Mouse (Mus musculus) heart, embryonic 10.5 days (tissue): Measurements from ENCODE around the gene Mrps26. TPM values are rescaled to one million over a fixed set of nuclear protein-coding genes. Genes with fewer than 3 reads are reported as not detected.
"Not testable (repeated sequence)": the region's sequence is repeated elsewhere in the genome, so short reads cannot be mapped to it uniquely, and the experiment has no call there.

Experiments
- DNase-seq: peaks from one replicate; pipeline ENCODE4 v3.0.0-alpha.2; 2017; ENCODE audit warnings: low spot score
- H3K27ac ChIP-seq: fragments of 300-500 bp; sonication (generic); 2 replicates; pipeline ENCODE4 v1.5.1; 2016; ENCODE audit warnings: mild to moderate bottlenecking
- H3K27me3 ChIP-seq: fragments of 300-500 bp; sonication (generic); 2 replicates; pipeline ENCODE4 v1.6.1; 2016; ENCODE audit warnings: mild to moderate bottlenecking; ENCODE audit not compliant: poor library complexity, insufficient read depth, severe bottlenecking
- H3K36me3 ChIP-seq: fragments of 300-500 bp; sonication (generic); 2 replicates; pipeline ENCODE4 v1.6.1; 2016; ENCODE audit warnings: mild to moderate bottlenecking, moderate library complexity
- H3K4me1 ChIP-seq: fragments of 300-500 bp; sonication (generic); 2 replicates; pipeline ENCODE4 v1.6.1; 2016; ENCODE audit warnings: mild to moderate bottlenecking
- H3K4me3 ChIP-seq: fragments of 300-500 bp; sonication (generic); 2 replicates; pipeline ENCODE4 v1.5.1; 2016; ENCODE audit warnings: mild to moderate bottlenecking, moderate library complexity
- H3K9me3 ChIP-seq: fragments of 300-500 bp; sonication (generic); 2 replicates; pipeline ENCODE4 v1.6.1; 2016; ENCODE audit warnings: mild to moderate bottlenecking, moderate library complexity
- WGBS: fragments of 180-500 bp; shearing (Covaris S2); methylation state at CpG from one replicate; pipeline ENCODE4 v1.1.7; 2016; 5-methylcytosine and 5-hydroxymethylcytosine counted together
- polyA plus RNA-seq: library from polyadenylated mRNA; unstranded; fragments of >200 nt; fragmentation: Nextera tagmentation; extraction: Ambion mirVana; gene quantifications from 2 replicates; pipeline ENCODE4 v1.2.1, GENCODE M21; 2016

The Mrps26 gene
- polyA plus RNA-seq = 91.5 and 105 TPM in 2 replicates

- H3K27ac ChIP-seq = peak within 1 kb of the TSS; percentile 87
- WGBS = under 1% methylated on average over 61 of the region's 61 CpGs
- H3K9me3 ChIP-seq = no peaks in the 10 kb centered on the region
- H3K27me3 ChIP-seq = no peaks in the 10 kb centered on the region
- peaks cover 23% of the 10 kb centered on the region for H3K36me3 ChIP-seq
- DNase-seq = peak; percentile 98
- peaks cover 18% of the 10 kb centered on the region for H3K4me1 ChIP-seq
- peak within 1 kb of the TSS; percentile 84 for H3K4me3 ChIP-seq
Measured at GRCm38 (mm10) chr2:130563212-130564055, at the start of gene Mrps26. TSS of gene Mrps26 (plus strand) at chr2:130563742.

GRCm38 (mm10) chr2:130513907-130514306 is 49.6 kb upstream of the Mrps26 start:
- H3K9me3 ChIP-seq = no peaks in the 10 kb centered on the region
- no peak for DNase-seq
- H3K4me3 ChIP-seq = no peak overlapping the region
- 90% methylated on average over 8 of the region's 8 CpGs for whole genome bisulfite sequencing
- no peak overlapping the region for H3K27ac ChIP-seq
- no peaks in the 10 kb centered on the region for H3K4me1 ChIP-seq
- peaks cover 40% of the 10 kb centered on the region for H3K36me3 ChIP-seq
- no peaks in the 10 kb centered on the region for H3K27me3 ChIP-seq

GRCm38 (mm10) chr2:130515791-130516190 is 47.8 kb upstream of the Mrps26 start:
- no peaks in the 10 kb centered on the region for H3K27me3 ChIP-seq
- DNase-seq = no peak
- peaks cover 44% of the 10 kb centered on the region for H3K36me3 ChIP-seq
- no peak overlapping the region for H3K27ac ChIP-seq
- 77% methylated on average over 5 of the region's 5 CpGs for WGBS
- H3K4me1 ChIP-seq = no peaks in the 10 kb centered on the region
- H3K4me3 ChIP-seq = no peak overlapping the region
- H3K9me3 ChIP-seq = no peaks in the 10 kb centered on the region

DNA sequence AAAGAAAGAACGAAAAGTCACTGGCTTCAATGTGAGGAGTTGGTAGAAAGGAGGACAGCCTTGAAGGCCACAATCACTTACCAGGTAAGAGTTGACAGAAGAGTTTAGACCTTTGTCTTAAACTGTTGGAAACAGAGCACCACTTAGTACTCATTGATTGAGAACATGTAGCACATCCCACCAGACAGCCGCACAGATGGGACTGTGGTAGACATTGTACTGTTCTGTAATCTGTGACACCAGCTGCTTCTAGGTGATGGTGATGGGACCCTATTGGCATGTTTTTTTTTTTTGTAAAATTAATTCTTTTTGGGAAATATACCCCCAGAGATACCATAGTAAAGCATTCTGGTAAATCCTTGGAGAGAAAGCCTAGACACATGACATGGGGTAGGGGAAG is 41.6 kb upstream of the Mrps26 start:
- no peak for DNase-seq
- Histone ChIP-seq H3K27me3 (no peaks in the 10 kb centered on the region), H3K4me1 (no peaks in the 10 kb centered on the region), H3K9me3 (no peaks in the 10 kb centered on the region), H3K4me3 (no peak overlapping the region), H3K27ac (no peak overlapping the region), H3K36me3 (peaks cover 71% of the 10 kb centered on the region)
- WGBS = 93% methylated on average over 2 of the region's 2 CpGs

DNA sequence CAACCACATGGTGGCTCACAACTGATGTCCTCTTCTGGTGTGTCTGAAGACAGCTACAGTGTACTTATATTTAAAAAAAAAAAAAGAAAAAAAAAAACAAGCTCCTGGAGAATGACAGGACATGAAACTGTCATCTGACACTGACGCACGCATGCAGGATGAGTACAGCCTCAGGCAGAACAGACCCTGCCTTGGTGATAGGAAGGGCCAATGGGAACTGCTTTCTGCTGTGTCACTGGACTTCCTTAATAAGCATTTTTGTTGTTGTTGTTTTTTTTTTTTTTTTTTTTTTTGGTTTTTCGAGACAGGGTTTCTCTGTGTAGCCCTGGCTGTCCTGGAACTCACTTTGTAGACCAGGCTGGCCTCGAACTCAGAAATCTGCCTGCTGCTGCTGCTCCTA is 38.1 kb upstream of the Mrps26 start:
- H3K27me3 ChIP-seq, H3K9me3 ChIP-seq, H3K4me1 ChIP-seq, H3K27ac ChIP-seq, DNase-seq, H3K4me3 ChIP-seq: not testable (repeated sequence)
- H3K36me3 ChIP-seq = peaks cover 58% of the 10 kb centered on the region
- WGBS = 94% methylated on average over 3 of the region's 4 CpGs

GRCm38 (mm10) chr2:130528457-130528856 is 35.1 kb upstream of the Mrps26 start:
- Histone ChIP-seq H3K4me1 (no peaks in the 10 kb centered on the region; the same call in 1 of the 2 replicates), H3K4me3 (no peak overlapping the region), H3K9me3 (no peaks in the 10 kb centered on the region), H3K36me3 (peaks cover 42% of the 10 kb centered on the region), H3K27me3 (no peaks in the 10 kb centered on the region), H3K27ac (no peak overlapping the region)
- DNase-seq = no peak
- WGBS = 83% methylated on average over 6 of the region's 6 CpGs

GRCm38 (mm10) chr2:130529290-130529689 is 34.3 kb upstream of the Mrps26 start:
- Histone ChIP-seq H3K27me3 (no peaks in the 10 kb centered on the region), H3K4me3 (no peak overlapping the region), H3K9me3 (no peaks in the 10 kb centered on the region), H3K4me1 (peaks cover 6% of the 10 kb centered on the region), H3K27ac (no peak overlapping the region), H3K36me3 (peaks cover 45% of the 10 kb centered on the region)
- 80% methylated on average over 2 of the region's 2 CpGs for WGBS
- DNase-seq = no peak

DNA sequence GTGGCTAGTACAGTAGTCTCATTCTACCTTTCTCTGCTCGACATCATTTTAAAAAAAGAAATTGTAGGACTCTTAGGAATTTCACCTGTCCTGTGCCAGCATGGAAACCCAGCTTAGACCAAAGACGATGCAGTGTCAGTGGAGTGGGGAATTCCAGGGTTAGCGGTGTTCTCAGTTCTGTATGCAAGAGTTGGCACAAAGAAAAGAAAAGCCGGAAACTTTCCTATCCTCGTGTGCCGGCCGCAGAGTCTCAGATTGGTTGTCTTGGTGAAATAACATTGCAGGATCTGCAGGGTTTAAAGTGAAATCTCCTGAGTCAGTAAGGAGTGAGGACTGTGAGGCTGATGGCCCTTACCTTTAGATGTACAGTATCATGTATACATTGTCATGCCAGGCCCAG is 33.6 kb upstream of the Mrps26 start:
- H3K27ac ChIP-seq = no peak overlapping the region
- no peak for DNase-seq
- no peaks in the 10 kb centered on the region for H3K9me3 ChIP-seq
- H3K27me3 ChIP-seq = no peaks in the 10 kb centered on the region
- peaks cover 45% of the 10 kb centered on the region for H3K36me3 ChIP-seq
- H3K4me3 ChIP-seq = no peak overlapping the region
- peaks cover 6% of the 10 kb centered on the region for H3K4me1 ChIP-seq
- 90% methylated on average over 7 of the region's 7 CpGs for WGBS

DNA sequence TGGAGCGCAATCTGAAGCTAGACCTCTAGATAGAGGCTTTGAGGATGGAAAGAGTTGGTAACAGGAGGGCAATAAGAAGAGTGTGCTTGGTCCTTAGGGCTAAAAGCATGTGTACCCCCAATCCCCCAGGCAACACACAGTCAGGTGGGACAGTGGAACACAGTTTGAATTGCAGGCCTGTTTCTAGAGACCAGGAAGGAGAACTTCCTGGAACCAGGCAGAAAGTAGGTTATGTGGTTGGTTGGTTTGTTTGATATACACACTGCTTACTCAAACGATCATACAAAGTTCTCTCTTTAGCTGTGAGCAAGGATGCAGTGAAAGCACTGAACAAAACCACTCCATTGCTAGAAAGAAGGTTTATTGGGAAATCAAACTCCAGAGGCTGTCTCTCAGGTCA is 31.3 kb upstream of the Mrps26 start:
- peaks cover 55% of the 10 kb centered on the region for H3K36me3 ChIP-seq
- peaks cover 6% of the 10 kb centered on the region for H3K4me1 ChIP-seq
- 73% methylated on average over 2 of the region's 2 CpGs for WGBS
- DNase-seq = no peak
- no peak overlapping the region for H3K27ac ChIP-seq
- no peak overlapping the region for H3K4me3 ChIP-seq
- no peaks in the 10 kb centered on the region for H3K27me3 ChIP-seq
- H3K9me3 ChIP-seq = no peaks in the 10 kb centered on the region

DNA sequence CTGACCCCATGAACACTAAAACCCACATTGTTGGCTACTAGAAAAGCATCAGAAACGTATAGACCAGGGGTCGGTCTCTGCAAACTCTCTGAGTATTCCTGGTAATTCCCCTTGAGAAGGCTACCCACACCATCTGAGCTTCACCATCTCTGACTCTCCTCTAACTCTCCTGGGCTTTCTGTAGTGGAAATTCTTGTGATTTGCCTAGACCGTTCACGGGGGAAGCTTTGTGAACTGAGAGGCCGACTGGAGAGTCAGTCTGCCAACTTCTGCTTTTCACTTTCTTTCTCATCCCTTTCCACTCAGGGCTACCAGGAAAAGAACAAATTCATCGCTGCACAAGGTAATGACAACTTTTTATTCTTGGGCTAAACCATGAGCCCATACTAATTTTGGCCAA is 28.5 kb upstream of the Mrps26 start:
- WGBS = 89% methylated on average over 6 of the region's 6 CpGs
- no peak for DNase-seq
- no peak overlapping the region for H3K27ac ChIP-seq
- H3K9me3 ChIP-seq = no peaks in the 10 kb centered on the region
- H3K4me3 ChIP-seq = no peak overlapping the region
- no peaks in the 10 kb centered on the region for H3K27me3 ChIP-seq
- peaks cover 6% of the 10 kb centered on the region for H3K4me1 ChIP-seq
- H3K36me3 ChIP-seq = peaks cover 70% of the 10 kb centered on the region

GRCm38 (mm10) chr2:130536890-130537289 is 26.7 kb upstream of the Mrps26 start:
- H3K27ac ChIP-seq = no peak overlapping the region
- peaks cover 6% of the 10 kb centered on the region for H3K4me1 ChIP-seq
- H3K4me3 ChIP-seq = no peak overlapping the region
- no peaks in the 10 kb centered on the region for H3K9me3 ChIP-seq
- WGBS = 75% methylated on average over 3 of the region's 3 CpGs
- no peak for DNase-seq
- no peaks in the 10 kb centered on the region for H3K27me3 ChIP-seq
- peaks cover 88% of the 10 kb centered on the region for H3K36me3 ChIP-seq

DNA sequence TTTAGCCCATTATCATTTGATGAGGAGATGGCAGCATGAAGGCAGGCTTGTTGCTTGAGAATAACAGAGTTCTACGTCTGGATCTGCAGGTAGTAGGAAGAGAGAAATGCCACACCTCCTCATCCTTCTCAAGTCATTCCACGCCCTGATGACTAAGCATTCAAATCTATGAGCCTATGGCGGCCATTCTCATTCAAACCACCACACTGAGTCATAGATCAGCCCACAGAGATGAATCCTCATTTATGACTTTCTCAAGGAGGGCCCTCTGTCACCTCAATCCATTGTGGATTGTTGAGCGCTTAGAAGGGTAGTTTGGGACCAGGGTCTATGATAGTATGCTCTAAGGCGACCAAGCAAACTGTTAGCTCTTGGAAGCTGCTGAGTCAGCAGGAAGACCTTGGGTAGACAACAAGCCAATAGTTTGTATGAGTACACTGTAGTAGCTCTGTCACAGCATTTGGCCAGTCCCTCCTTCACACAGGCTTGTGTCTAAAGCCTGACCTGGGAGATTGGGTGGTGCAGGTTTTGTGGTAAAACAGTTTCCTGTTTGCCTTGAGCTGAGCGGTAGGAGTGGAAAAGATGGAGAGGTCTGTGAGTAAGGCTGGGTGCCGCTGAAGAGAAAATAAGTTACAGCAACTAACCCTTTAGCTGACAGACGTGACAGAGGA is 24.5 kb upstream of the Mrps26 start:
- peaks cover under 1% of the 10 kb centered on the region; the same call in 1 of the 2 replicates for H3K4me1 ChIP-seq
- H3K4me3 ChIP-seq = no peak overlapping the region
- H3K36me3 ChIP-seq = peaks cover 91% of the 10 kb centered on the region
- DNase-seq = no peak
- WGBS = 83% methylated on average over 8 of the region's 8 CpGs
- no peaks in the 10 kb centered on the region for H3K9me3 ChIP-seq
- no peaks in the 10 kb centered on the region for H3K27me3 ChIP-seq
- H3K27ac ChIP-seq = no peak overlapping the region

DNA sequence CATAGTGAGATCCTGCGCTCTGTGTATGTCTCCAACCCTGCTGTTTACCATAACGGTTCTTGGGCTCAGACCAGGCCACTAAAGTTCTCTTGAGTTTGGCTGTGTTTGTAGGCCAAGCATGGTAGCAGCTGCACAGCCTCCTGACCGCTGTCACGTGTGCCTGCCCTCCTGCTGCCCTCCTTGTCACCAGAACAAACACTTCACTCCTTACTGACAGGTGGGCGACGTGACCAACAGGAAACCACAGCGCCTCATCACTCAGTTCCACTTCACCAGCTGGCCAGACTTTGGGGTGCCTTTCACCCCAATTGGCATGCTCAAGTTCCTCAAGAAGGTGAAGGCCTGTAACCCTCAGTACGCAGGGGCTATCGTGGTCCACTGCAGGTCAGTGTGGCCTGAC is 23.3 kb upstream of the Mrps26 start:
- Histone ChIP-seq H3K4me1 (no peaks in the 10 kb centered on the region), H3K4me3 (no peak overlapping the region), H3K27me3 (no peaks in the 10 kb centered on the region), H3K27ac (no peak overlapping the region), H3K36me3 (peaks cover 92% of the 10 kb centered on the region), H3K9me3 (no peaks in the 10 kb centered on the region)
- DNase-seq = no peak
- WGBS = 90% methylated on average over 9 of the region's 9 CpGs
